Mouse (Mus musculus) liver, adult 2 months (tissue): ENCODE results near the gene Fstl1. TPM values are rescaled to one million over a fixed set of nuclear protein-coding genes. Genes with fewer than 3 reads are reported as not detected.

ENCODE experiments used
- DNase-seq: peaks from one replicate; pipeline ENCODE4 v3.0.0-alpha.2; 2011; ENCODE audit warnings: low read depth, low spot score; ENCODE audit errors: extremely low read depth
- H3K27ac ChIP-seq: fragments of 200-500 bp; replicated peaks from 2 replicates; pipeline ENCODE4 v1.5.1; 2012; ENCODE audit warnings: low read depth, mild to moderate bottlenecking, control low read depth, inconsistent platforms, low read length; ENCODE audit not compliant: insufficient read depth
- H3K27me3 ChIP-seq: fragments of 200-500 bp; 2 replicates; pipeline ENCODE4 v1.6.1; 2012; ENCODE audit warnings: mild to moderate bottlenecking, moderate library complexity, low read length, inconsistent platforms; ENCODE audit not compliant: control insufficient read depth, insufficient read depth
- H3K36me3 ChIP-seq: fragments of 200-500 bp; 2 replicates; pipeline ENCODE4 v1.6.1; 2012; ENCODE audit warnings: low read length, inconsistent platforms; ENCODE audit not compliant: control insufficient read depth, insufficient read depth
- H3K4me1 ChIP-seq: fragments of 200-500 bp; 2 replicates; pipeline ENCODE4 v1.6.1; 2011; ENCODE audit warnings: low read length; ENCODE audit not compliant: control insufficient read depth, insufficient read depth
- H3K4me3 ChIP-seq: fragments of 200-500 bp; 2 replicates; pipeline ENCODE4 v1.5.1; 2011; ENCODE audit warnings: low read depth, mild to moderate bottlenecking, control low read depth, low read length, moderate library complexity; ENCODE audit not compliant: insufficient read depth
- H3K79me2 ChIP-seq: fragments of 200-500 bp; 2 replicates; pipeline ENCODE4 v1.6.1; 2012; ENCODE audit warnings: inconsistent platforms, mild to moderate bottlenecking, low read length, moderate library complexity; ENCODE audit not compliant: control insufficient read depth, insufficient read depth
- H3K9ac ChIP-seq: fragments of 200-500 bp; 2 replicates; pipeline ENCODE4 v1.6.1; 2012; ENCODE audit warnings: low read depth, mild to moderate bottlenecking, control low read depth, inconsistent platforms, low read length
- CTCF ChIP-seq: fragments of 200-500 bp; IDR thresholded peaks from 2 replicates; pipeline ENCODE4 v1.5.1; 2011; ENCODE audit warnings: low read depth, low read length, control low read depth
- POLR2A ChIP-seq: fragments of 200-500 bp; IDR thresholded peaks from 2 replicates; pipeline ENCODE4 v1.6.1; 2011; ENCODE audit warnings: low read length, control low read depth; ENCODE audit not compliant: insufficient read depth; ENCODE audit errors: extremely low read depth
- WGBS: fragments of 180-500 bp; shearing (Covaris S2); methylation state at CpG from one replicate; pipeline ENCODE4 v1.1.7; 2018; 5-methylcytosine and 5-hydroxymethylcytosine counted together
- polyA plus RNA-seq: library from polyadenylated mRNA; depleted of rRNA; stranded (reverse); fragments of >200 nt; gene quantifications from 2 replicates; pipeline ENCODE4 v1.2.3, GENCODE M21; 2012
- total RNA-seq: library from RNA; depleted of rRNA; stranded (reverse); fragments of >200 nt; gene quantifications from 2 replicates; pipeline ENCODE4 v1.2.3, GENCODE M21; 2014

Gene Fstl1
- total and polyA plus RNA-seq, 2 experiments: 1.9 to 4.4 TPM

DNA sequence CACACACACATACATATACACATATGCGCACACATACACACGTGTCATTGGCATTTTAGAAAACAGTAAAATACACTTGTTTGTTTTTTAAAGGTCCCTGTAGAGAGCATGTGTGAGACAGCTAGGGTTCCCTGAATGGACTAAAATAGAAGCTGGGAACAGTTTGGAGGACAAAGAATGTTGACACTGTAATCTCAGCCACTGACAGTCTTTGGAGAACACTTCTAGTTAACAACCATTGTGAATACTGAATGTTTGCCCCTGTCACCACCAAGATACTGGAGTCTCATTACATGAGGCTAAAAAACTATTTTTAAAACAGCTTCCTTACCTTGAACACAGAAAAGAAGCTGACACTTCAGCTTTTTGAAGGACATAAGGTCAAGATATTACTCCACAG lies 19.4 kb upstream of the Fstl1 start:
- Histone ChIP-seq H3K79me2 (no peaks in the 10 kb centered on the region), H3K4me3 (no peak overlapping the region), H3K4me1 (no peaks in the 10 kb centered on the region), H3K27me3 (no peaks in the 10 kb centered on the region), H3K36me3 (no peaks in the 10 kb centered on the region), H3K27ac (no peak overlapping the region), H3K9ac (no peak overlapping the region)
- no peak for DNase-seq
- WGBS: 89% methylated on average over 2 of the region's 2 CpGs
- TF ChIP-seq CTCF (no peak), POLR2A (no peak)

DNA sequence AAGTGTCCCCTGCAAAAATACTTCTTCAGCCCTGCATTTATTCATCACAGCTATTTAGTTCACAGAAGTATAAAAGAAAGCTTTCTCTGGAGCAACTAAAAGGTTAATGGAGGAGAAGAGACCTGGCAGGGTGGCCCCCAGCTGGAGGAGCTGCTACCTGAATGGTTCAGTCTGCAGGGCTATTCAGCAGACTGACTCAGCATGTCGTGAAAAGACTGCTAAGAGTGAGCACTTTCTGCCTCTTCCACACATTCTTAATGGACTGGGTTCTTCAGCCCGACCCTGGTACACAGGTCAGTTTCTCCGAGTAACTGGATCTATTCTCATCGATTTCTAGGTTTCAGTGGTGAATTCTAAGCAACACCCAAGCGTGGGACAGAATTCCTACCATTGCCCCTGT lies 12.9 kb upstream of the Fstl1 start:
- Histone ChIP-seq H3K4me1 (no peaks in the 10 kb centered on the region), H3K36me3 (no peaks in the 10 kb centered on the region), H3K27me3 (no peaks in the 10 kb centered on the region), H3K9ac (no peak overlapping the region), H3K4me3 (no peak overlapping the region), H3K27ac (no peak overlapping the region), H3K79me2 (no peaks in the 10 kb centered on the region)
- WGBS: 64% methylated on average over 5 of the region's 5 CpGs
- DNase-seq: no peak
- no peak for TF ChIP-seq POLR2A
- TF ChIP-seq CTCF: no peak

DNA sequence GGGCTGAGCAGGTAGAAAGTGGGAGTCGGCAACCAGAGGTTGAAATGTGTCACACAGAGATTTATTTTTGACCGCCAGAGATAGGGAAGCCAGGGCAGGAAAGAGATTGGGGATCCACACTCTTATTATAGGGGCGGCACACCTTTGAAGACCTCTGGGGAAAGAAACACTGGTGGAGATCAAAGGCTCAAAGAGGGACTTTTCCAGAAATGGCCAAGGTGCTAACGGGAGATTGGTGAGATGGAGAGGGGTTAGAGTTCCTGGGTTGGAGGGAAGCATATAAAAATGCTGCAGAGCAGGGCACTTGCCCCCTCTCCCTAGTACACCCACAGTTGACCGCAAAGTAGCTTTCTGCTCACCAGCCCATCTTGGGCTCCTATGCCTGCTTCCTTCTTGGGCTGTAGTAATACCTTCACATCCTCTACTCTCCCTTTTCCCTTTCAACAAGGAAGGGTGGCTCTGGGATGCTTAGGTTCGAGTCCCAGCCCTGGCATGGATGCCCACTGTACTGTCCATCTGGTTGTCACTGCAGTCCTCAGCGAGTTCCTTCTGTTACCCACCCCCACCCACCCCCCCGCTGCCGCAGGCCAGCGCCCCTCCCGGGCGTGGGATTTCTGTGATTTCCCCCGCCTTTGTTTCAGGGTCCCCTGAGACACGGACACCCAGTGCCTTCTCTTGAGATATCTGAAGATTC lies 360 bp upstream of the Fstl1 start:
- no peaks in the 10 kb centered on the region for H3K4me1 ChIP-seq
- H3K4me3 ChIP-seq: peak overlapping the region; percentile 58; the same call in 1 of the 2 replicates
- 33% methylated on average over 14 of the region's 14 CpGs for WGBS
- H3K79me2 ChIP-seq: no peaks in the 10 kb centered on the region
- H3K27ac ChIP-seq: no peak overlapping the region
- no peak for DNase-seq
- no peaks in the 10 kb centered on the region for H3K36me3 ChIP-seq
- peaks cover 4% of the 10 kb centered on the region; the same call in 1 of the 2 replicates for H3K27me3 ChIP-seq
- no peak overlapping the region for H3K9ac ChIP-seq
- no peak for TF ChIP-seq POLR2A
- TF ChIP-seq CTCF: no peak

DNA sequence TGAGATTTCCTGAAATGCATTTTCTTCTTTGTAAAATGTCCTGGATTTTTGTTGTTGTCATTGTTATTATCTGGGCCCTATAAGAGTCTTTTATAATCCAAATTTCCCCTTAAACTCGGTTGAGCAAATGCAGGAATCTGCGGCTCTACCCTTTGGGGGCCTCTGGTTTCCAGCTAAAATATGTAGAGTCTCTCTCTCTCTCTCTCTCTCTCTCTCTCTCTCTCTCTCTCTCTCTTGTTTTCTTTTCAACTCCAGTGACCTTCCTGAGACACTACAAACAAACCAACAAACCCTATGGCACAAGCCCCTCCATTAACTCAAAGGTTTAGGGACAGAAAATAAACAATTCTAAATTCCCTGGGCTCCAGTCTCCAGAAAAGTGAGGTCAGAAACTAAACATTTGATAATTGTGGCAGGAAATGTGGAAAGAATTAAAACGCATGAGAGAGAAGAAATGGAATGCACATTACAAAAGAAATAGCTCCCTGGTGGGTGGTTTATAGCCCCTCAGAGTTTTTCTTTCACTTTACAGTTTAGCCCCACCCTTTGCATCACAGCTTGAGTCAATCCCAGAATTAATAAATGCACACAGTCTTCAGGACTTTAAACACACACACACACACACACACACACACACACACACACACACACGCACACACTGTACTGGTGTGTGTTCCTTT lies 1.3 kb downstream of the Fstl1 start:
- 54% methylated on average over 4 of the region's 4 CpGs for WGBS
- H3K9ac ChIP-seq: no peak overlapping the region

DNA sequence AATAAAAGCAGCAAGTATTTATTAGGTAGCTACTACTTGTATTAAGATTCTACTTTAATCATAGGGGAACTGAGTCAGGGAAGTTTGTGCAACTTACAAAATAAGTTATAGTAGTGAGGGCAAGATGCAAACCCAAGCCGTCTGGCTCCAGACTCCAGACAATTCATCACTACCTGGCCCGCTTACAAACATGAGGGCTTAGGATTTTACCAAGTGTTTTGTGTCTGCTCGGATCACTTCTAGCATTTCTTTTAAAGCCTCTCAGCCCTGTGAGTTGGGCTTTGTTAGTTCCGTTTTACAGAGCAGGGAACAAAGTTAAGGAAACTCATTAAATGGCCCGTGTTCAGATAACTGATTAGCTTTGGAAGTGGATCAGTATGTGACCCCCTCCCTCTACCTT lies 1.9 kb downstream of the Fstl1 start:
- Histone ChIP-seq H3K4me1 (no peaks in the 10 kb centered on the region), H3K27me3 (peaks cover 4% of the 10 kb centered on the region; the same call in 1 of the 2 replicates), H3K27ac (no peak overlapping the region), H3K79me2 (no peaks in the 10 kb centered on the region), H3K9ac (no peak overlapping the region), H3K4me3 (no peak overlapping the region), H3K36me3 (no peaks in the 10 kb centered on the region)
- 73% methylated on average over 5 of the region's 5 CpGs for WGBS
- DNase-seq: no peak
- TF ChIP-seq CTCF (no peak), POLR2A (no peak)

More for the DNA sequence above, 1.3 kb downstream of the Fstl1 start:
- peaks cover 4% of the 10 kb centered on the region; the same call in 1 of the 2 replicates for H3K27me3 ChIP-seq
- TF ChIP-seq POLR2A: no peak
- no peak for TF ChIP-seq CTCF
- H3K27ac ChIP-seq: no peak overlapping the region
- H3K36me3 ChIP-seq: no peaks in the 10 kb centered on the region
- no peaks in the 10 kb centered on the region for H3K79me2 ChIP-seq
- 0 out of 2 replicates have a peak overlapping the region, but pooled peaks have one; percentile 3 for H3K4me3 ChIP-seq
- no peaks in the 10 kb centered on the region for H3K4me1 ChIP-seq
- no peak for DNase-seq

DNA sequence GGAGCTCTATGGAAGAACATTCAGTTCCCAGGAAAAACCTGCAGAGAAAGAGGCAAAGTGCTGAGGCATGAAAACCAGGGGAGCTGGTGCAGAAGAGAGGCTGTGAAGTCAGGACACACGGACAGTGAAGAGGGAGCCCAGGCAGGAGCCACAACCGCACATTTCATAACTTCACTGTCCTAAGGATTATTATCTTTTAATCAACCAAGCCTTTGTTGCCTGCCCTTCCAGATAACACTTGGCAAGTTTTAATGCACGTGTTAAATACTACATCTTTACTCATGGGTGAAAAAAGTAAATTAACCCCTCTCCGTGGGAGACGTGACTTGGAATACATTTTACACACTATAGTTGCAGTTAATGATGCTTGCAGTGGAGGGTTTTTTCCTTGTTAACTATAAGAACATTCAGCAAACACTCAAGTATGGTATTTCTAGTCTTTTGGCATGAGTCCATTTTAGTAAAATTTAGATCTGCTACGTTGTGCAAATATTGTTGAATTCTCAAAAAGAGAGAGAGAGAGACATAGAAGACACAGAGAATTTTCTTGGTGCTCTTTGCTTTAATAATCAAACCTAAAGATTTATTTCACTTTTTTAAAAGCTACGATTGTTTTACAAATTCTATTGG lies 3.1 kb downstream of the Fstl1 start:
- Histone ChIP-seq H3K4me3 (no peak overlapping the region), H3K4me1 (no peaks in the 10 kb centered on the region), H3K79me2 (no peaks in the 10 kb centered on the region), H3K27ac (no peak overlapping the region), H3K27me3 (peaks cover 4% of the 10 kb centered on the region; the same call in 1 of the 2 replicates), H3K36me3 (no peaks in the 10 kb centered on the region), H3K9ac (no peak overlapping the region)
- DNase-seq: no peak
- WGBS: 81% methylated on average over 7 of the region's 7 CpGs
- TF ChIP-seq CTCF (no peak), POLR2A (no peak)
